Mouse (Mus musculus): ENCODE measurements around the gene Fbl. TPM values are rescaled to one million over a fixed set of nuclear protein-coding genes. Genes with fewer than 3 reads are reported as not detected.

Fbl gene
- total RNA-seq, 2 experiments from 2014 or later: 61.2 to 64.8 TPM

Other genes starting within 250 kb of the Fbl start
- 1 to 10 TPM; 7.7 to 9.3 TPM for gene Zfp974, start 240.2 kb upstream of the Fbl start, total RNA-seq (2021)
- 1 to 10 TPM; 7.8 to 8.8 TPM for gene Zfp780b, start 190.5 kb upstream of the Fbl start, total RNA-seq (2021)
- gene Zfp850, start 155.6 kb upstream of the Fbl start, total RNA-seq (2021): 1 to 10 TPM; 1.2 to 1.4 TPM
- gene Psmc4, start 119.6 kb upstream of the Fbl start, total RNA-seq (2021): 100 to 1,000 TPM; 129 to 150 TPM
- under 1 TPM in 1 of 2 experiments, not detected in 1; 0.05 TPM for gene Fcgbp, start 98.5 kb upstream of the Fbl start, total RNA-seq (2021)
- not detected for gene 9530053A07Rik, start 40.2 kb upstream of the Fbl start, total RNA-seq (2021)
- 100 to 1,000 TPM; 118 to 131 TPM for gene Dyrk1b, start 9.8 kb downstream of the Fbl start, total RNA-seq (2021)
- gene Eid2, start 98.2 kb downstream of the Fbl start, total RNA-seq (2021): 10 to 100 TPM; 23.0 to 26.4 TPM
- 10 to 100 TPM; 10.7 to 12.0 TPM for gene Eid2b, start 108.0 kb downstream of the Fbl start, total RNA-seq (2021)
- not detected for gene Selenov, start 121.5 kb downstream of the Fbl start, total RNA-seq (2021)
- gene Dll3, start 132.5 kb downstream of the Fbl start, total RNA-seq (2021): not detected
- 10 to 100 TPM; 48.9 to 50.0 TPM for gene Timm50, start 142.4 kb downstream of the Fbl start, total RNA-seq (2021)
- gene Supt5, start 169.0 kb downstream of the Fbl start, total RNA-seq (2021): 10 to 100 TPM; 76.6 to 78.9 TPM
- 1,000 to 10,000 TPM; 1,034 to 1,195 TPM for gene Rps16, start 180.9 kb downstream of the Fbl start, total RNA-seq (2021)
- 10 to 100 TPM; 41.9 to 42.8 TPM for gene Plekhg2, start 202.9 kb downstream of the Fbl start, total RNA-seq (2021)
- 1 to 10 TPM; 8.5 to 9.9 TPM for gene Zfp36, start 210.5 kb downstream of the Fbl start, total RNA-seq (2021)
- 10 to 100 TPM; 23.7 to 25.1 TPM for gene Med29, start 223.0 kb downstream of the Fbl start, total RNA-seq (2021)
- gene Paf1, start 223.2 kb downstream of the Fbl start, total RNA-seq (2021): 10 to 100 TPM; 41.2 to 55.6 TPM